Mouse (Mus musculus) left cerebral cortex, postnatal 4 days (tissue): ENCODE measurements around the gene Man2a1. TPM values are rescaled to one million over a fixed set of nuclear protein-coding genes. Genes with fewer than 3 reads are reported as not detected.

Source experiments
- DNase-seq: peaks from one replicate; pipeline ENCODE4 v3.0.0-alpha.2; 2022
- intact Hi-C: fragments of 180-260 bp; cut with DNase I; formaldehyde crosslinking; loops from one replicate; pipeline ENCODE4 v1.15.1; 2025
- total RNA-seq, 2 experiments: library from RNA; stranded (reverse); gene quantifications; 2 replicates each; pipeline ENCODE4 v1.2.3; 2021

Gene Man2a1
- total RNA-seq, 2 experiments from 2014 or later = 21.1 to 21.7 TPM

DNA sequence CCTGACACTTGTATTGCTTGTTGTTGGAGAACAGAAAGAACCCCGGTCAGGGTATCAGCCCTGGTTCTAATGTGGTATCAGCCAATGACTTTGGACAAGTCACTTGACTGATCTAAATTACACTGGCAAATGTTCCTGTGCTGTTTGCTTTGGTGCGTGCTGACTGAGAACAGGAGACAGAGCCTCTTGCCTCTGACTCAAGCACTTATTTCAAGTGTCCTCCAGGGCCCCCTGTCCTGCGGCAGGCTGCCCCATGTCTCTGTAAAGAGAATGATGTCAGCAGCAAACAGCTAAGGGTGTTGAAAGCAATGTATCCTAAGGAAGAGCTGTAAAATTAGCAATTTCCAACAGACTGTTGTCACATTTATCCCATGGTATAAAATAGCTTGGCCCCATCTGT is 188.6 kb downstream of the Man2a1 start:
- intact Hi-C loops = no loop called here

DNA sequence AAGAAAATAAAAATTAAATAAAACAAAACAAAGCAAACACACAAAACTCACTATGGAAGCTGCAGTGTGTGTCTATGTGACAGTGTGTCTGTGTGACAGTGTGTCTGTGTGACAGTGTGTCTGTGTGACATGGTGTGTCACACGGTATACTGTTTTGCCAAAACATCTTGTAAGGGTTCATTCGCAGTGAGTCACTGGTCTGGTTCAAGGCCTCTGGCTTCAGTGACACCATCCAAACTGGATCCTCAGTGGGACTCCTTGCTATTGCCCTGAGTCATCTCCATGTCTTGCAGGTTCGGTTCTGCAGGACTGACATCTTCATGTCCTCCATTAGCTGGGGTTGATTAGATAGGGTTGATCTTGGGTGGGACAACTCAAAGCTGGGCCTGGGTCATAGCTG is 191.5 kb downstream of the Man2a1 start:
- intact Hi-C loops = no loop called here
- DNase-seq = no peak

More for the DNA sequence above, 188.6 kb downstream of the Man2a1 start:
- DNase-seq = no peak

DNA sequence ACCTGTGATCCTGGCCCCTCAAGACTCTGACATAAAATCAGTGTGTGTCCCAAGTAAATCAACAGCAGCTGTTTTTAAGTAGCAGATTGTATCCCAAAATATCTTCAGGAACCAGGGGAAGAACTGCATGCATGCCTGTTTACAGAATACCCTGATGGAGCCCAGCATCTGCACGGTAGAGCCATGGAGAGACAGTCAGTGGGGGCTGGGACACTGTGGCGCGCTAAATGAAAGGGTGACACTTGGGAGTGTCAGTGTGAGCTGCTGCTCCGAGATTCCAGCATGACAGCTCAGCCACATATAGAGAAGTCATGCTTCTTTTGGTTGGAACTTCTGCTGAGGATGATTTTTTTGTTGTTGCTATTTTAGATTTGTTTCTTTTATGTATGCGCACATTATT is 192.1 kb downstream of the Man2a1 start:
- intact Hi-C loops = no loop called here
- DNase-seq = no peak

DNA sequence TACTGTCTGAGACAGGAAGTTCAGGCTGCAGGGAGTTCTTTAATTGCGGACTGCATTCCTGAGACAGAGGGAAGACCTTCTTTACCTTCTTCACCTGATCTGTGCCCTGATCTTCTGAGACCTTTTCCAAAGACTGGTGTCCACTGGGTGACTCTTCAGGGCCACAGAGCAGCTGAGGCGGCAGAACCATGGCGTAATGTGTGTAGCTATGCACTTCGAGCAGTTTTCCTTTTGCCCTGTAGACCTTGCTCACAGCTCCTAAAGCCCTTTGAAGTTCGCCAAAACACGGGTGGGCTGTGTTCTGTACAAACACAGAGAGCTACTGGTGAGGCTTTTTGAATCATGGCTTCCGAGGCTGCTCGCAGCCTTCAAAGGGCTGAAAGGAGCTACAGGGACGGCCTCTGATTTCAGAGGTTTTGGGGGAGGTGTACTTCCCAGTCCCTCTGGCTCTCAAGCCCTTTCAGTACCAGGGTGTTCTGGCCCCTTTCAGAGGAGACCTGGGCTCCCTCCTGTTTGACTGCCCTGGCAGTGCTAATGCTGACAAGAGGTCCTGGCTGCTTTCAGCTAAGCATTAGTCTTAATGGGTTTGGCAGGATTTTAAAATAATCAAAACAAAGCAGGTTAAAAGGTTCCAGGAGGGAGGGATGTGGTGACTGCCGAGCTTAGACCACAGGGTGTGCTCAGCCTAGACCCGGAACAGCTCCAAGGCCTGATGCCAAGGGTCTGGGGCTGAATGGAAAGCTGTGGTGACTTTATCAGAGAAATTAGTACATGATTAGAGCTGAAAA is 201.8 kb downstream of the Man2a1 start:
- DNase-seq = no peak
- intact Hi-C loops = no loop called here

DNA sequence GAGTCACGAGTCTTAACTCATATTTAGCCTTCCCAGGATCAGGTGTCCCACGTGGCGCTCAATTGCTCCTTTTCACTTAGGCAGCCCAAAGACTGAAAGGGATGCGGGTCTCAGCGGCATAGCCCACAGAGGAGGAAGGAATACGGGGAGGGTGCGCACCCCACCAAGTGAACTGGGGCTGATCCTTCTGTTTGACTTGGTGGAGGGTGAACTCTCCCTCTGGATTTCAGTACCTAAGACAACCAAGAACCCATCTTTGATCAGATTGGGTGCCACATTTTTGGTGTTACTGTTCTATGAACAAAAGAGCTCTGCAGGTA is 202.4 kb downstream of the Man2a1 start:
- DNase-seq = no peak
- intact Hi-C loops = no loop called here

Other genes starting within 250 kb of the Man2a1 start
- not detected for gene 4930583I09Rik, start 235.3 kb downstream of the Man2a1 start, total RNA-seq